Mouse (Mus musculus): ENCODE measurements around the gene Shb. TPM values are rescaled to one million over a fixed set of nuclear protein-coding genes. Genes with fewer than 3 reads are reported as not detected.

The Shb gene
- total and polyA plus RNA-seq, 3 experiments: 7.7 to 15.5 (median 8.6) TPM

DNA sequence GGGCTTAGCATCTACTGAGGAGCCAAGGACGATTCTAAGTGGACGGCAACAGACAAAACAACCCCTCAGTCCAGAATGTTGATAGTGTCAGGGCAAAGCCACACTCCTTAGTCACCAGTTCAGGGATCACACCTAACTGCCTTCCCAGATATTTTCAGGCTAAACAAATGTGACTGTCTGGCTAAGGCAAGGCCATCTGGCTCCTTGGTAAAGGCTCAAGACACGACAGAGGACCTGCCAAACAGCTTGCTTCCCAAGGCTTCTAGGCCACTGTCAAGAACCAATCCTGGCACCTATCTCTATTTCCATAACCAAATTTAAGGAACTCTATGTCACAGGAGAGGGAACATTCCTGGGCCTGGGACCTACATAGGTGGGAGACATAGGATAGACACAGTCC, 101.0 kb downstream of the Shb start:
- dilution Hi-C loops (cut with MboI; ENCODE audit: extremely low pct_ligation_motif_present, extremely low pct_unique_long_range_greater_than_20kb, low sequenced_read_pairs): no loop called here
- Histone ChIP-seq H3K27ac (ENCODE audit: insufficient read depth, low read depth) (no peak overlapping the region), H3K79me2 (replicated peaks; ENCODE audit: control insufficient read depth, extremely low read depth, insufficient read depth, poor library complexity, severe bottlenecking) (no peaks in the 10 kb centered on the region), H3K36me3 (replicated peaks in 1 of 2; ENCODE audit: control insufficient read depth in 1 of 2, insufficient read depth in 1 of 2, low read length in 1 of 2) (peaks cover 0 to 77% of the 10 kb centered on the region in 2 experiments), H3K9ac (ENCODE audit: insufficient read depth, low read depth) (no peak overlapping the region), H3K4me1 (ENCODE audit: control insufficient read depth in 1 of 2, insufficient read depth in 2 of 2) (peaks cover 27 to 52% of the 10 kb centered on the region in 2 experiments), H3K9me3 (replicated peaks; ENCODE audit: low read length) (no peaks in the 10 kb centered on the region), H3K4me3 (replicated peaks in 1 of 3; ENCODE audit: low read depth in 2 of 3, low read length in 2 of 3, poor library complexity in 1 of 3) (no peak overlapping the region), H3K27me3 (replicated peaks) (no peaks in the 10 kb centered on the region), H3K4me2 (ENCODE audit: insufficient read depth, low read depth, poor library complexity, severe bottlenecking) (no peak overlapping the region)
- DNase-seq (ENCODE audit: extremely low read depth): no peak
- TF ChIP-seq USF2 (conservative IDR thresholded peaks at IDR 0.05; ENCODE audit: low read depth, low read length) (no peak), ETS1 (conservative IDR thresholded peaks at IDR 0.05; ENCODE audit: low read depth, low read length) (no peak), SIN3A (IDR thresholded peaks at IDR 0.05; ENCODE audit: low read length) (no peak), POLR2AphosphoS2 (IDR thresholded peaks at IDR 0.05; ENCODE audit: low read depth, low read length) (no peak), JUND (conservative IDR thresholded peaks at IDR 0.05; ENCODE audit: low read depth, low read length) (no peak), ELF1 (IDR thresholded peaks at IDR 0.05; ENCODE audit: low read depth, low read length) (no peak), PAX5 (IDR thresholded peaks at IDR 0.05; ENCODE audit: low read length) (no peak), MYC (IDR thresholded peaks at IDR 0.05; ENCODE audit: low read depth, low read length) (no peak), E2F4 (IDR thresholded peaks at IDR 0.05; ENCODE audit: insufficient replicate concordance, low read depth, low read length) (no peak), KAT2A (IDR thresholded peaks at IDR 0.05; ENCODE audit: insufficient replicate concordance, low read length) (no peak)
- in situ Hi-C loops (cut with MboI; ENCODE audit: low pct_ligation_motif_present, low pct_unique_long_range_greater_than_20kb, low sequenced_read_pairs): no loop called here

- no peak for TF ChIP-seq ETS1 (conservative IDR thresholded peaks at IDR 0.05; ENCODE audit: low read depth, low read length)
- no peak for TF ChIP-seq POLR2A (IDR thresholded peaks at IDR 0.05; ENCODE audit: low read depth, low read length)
- TF ChIP-seq MAX (IDR thresholded peaks at IDR 0.05; ENCODE audit: low read length): no peak
- no peak for TF ChIP-seq MEF2A (IDR thresholded peaks at IDR 0.05; ENCODE audit: borderline replicate concordance, low read depth, low read length)
- no peak for TF ChIP-seq EP300 (IDR thresholded peaks at IDR 0.05; ENCODE audit: low read length)
- no peak for TF ChIP-seq RAD21 (IDR thresholded peaks at IDR 0.05; ENCODE audit: low read depth, low read length)
- TF ChIP-seq MXI1 (IDR thresholded peaks at IDR 0.05; ENCODE audit: low read depth, low read length): no peak
- no peak for TF ChIP-seq KAT2A (IDR thresholded peaks at IDR 0.05; ENCODE audit: insufficient replicate concordance, low read length)
- TF ChIP-seq CHD2 (IDR thresholded peaks at IDR 0.05; ENCODE audit: low read length): no peak
- TF ChIP-seq JUND (conservative IDR thresholded peaks at IDR 0.05; ENCODE audit: low read depth, low read length): no peak
- TF ChIP-seq IRF4 (IDR thresholded peaks at IDR 0.05; ENCODE audit: low read depth, low read length): no peak
- no peak for TF ChIP-seq MYC (IDR thresholded peaks at IDR 0.05; ENCODE audit: low read depth, low read length)
- no peak for TF ChIP-seq MAZ (IDR thresholded peaks at IDR 0.05; ENCODE audit: low read depth, low read length)
- TF ChIP-seq USF1 (IDR thresholded peaks at IDR 0.05; ENCODE audit: low read depth, low read length): no peak
- TF ChIP-seq HCFC1 (IDR thresholded peaks at IDR 0.05; ENCODE audit: low read depth, low read length): no peak
- no peak for TF ChIP-seq UBTF (IDR thresholded peaks at IDR 0.05; ENCODE audit: low read depth, low read length)
- TF ChIP-seq JUN (IDR thresholded peaks at IDR 0.05; ENCODE audit: insufficient read depth, low read depth, low read length): no peak
- H3K79me2 ChIP-seq (replicated peaks; ENCODE audit: control insufficient read depth, extremely low read depth, insufficient read depth, poor library complexity, severe bottlenecking): no peaks in the 10 kb centered on the region
Observed at GRCm38 (mm10) chr4:45429451-45429850, 102.8 kb downstream of the Shb start.

More at GRCm38 (mm10) chr4:45429451-45429850, 102.8 kb downstream of the Shb start:
- Histone ChIP-seq H3K4me2 (ENCODE audit: insufficient read depth, low read depth, poor library complexity, severe bottlenecking) (no peak overlapping the region), H3K4me1 (ENCODE audit: control insufficient read depth in 1 of 2, insufficient read depth in 2 of 2) (peaks cover 10 to 34% of the 10 kb centered on the region in 2 experiments), H3K4me3 (replicated peaks in 1 of 3; ENCODE audit: low read depth in 2 of 3, low read length in 2 of 3, poor library complexity in 1 of 3) (no peak overlapping the region), H3K27me3 (replicated peaks) (no peaks in the 10 kb centered on the region), H3K9me3 (replicated peaks; ENCODE audit: low read length) (no peaks in the 10 kb centered on the region), H3K36me3 (replicated peaks in 1 of 2; ENCODE audit: control insufficient read depth in 1 of 2, insufficient read depth in 1 of 2, low read length in 1 of 2) (peaks cover 0 to 86% of the 10 kb centered on the region in 2 experiments), H3K27ac (ENCODE audit: insufficient read depth, low read depth) (no peak overlapping the region), H3K9ac (ENCODE audit: insufficient read depth, low read depth) (no peak overlapping the region)
- no peak for DNase-seq (ENCODE audit: extremely low read depth)
- dilution Hi-C loops (cut with MboI; ENCODE audit: extremely low pct_ligation_motif_present, extremely low pct_unique_long_range_greater_than_20kb, low sequenced_read_pairs) (no loop called here), in situ Hi-C loops (cut with MboI; ENCODE audit: low pct_ligation_motif_present, low pct_unique_long_range_greater_than_20kb, low sequenced_read_pairs) (loop anchor here (5.0 kb wide), 1 partner anchor 98 kb away; no protein-coding TSS in a partner anchor)

All from CH12.LX (cell line).